Mouse (Mus musculus) urinary bladder, postnatal 4 days (tissue): ENCODE results near the gene Dph5.

ENCODE experiments used
- DNase-seq, 2 experiments: peaks; one replicate each; pipeline ENCODE4 v3.0.0; 2021 to 2022; ENCODE audit warnings: low spot score in 2 of 2

The Dph5 gene

DNA sequence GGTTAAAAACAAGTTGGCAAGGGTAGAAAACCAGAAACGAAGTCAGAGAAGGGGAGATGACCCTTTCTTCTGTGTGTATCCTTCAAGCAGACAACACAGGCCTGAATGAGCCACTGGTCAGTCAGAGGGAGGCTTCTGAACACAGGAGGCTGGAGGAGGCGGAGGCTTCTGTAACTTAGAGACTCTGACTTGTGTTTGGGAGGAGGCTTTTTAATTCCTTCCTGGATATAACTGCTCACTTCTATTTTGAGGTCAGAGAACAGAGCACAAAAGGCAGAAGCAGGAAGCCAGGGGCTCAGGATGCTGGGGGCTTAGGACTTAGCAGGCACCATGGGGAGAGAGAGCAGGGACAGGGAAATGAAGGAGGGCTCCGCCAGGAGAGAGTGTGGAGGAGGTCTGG lies 63.6 kb downstream of the Dph5 start:
- DNase-seq, result no peak

DNA sequence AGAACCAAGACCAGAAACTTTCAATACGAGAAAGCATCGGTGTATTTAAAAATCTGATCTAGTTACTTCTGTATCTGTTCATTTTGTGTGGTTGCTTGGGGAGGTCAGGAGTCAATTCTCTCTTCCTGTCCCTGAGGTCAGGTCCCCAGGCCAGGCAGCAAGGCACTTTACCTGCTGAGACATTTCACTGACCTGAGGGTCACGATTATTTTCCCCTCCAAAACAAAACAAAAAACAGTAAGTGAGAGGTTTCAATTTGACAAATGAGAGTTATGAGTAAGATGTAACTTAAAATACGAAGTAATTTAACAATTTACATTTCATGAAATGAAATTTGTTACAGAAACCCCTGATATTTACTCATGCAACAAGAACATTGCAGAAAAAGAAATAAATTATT lies 64.7 kb downstream of the Dph5 start:
- no peak for DNase-seq

DNA sequence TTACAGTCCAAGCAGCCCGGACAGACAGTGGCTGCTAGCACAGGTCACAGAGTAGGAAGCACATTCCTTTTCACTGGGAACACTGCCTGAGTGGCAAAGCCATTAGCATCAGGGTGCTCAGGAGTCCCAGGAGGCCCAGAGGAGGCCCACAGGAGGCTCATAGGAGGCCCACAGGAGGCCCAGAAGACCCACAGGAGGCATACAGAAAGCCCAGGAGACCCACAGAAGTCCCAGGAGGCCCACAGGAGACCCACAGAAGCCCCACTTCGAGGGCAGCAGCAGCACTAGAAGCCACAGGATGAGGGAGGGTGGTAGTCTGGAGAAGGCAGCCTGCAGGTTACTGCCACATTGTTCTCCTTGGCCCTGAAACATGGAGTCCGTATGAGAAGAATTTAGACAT lies 65.5 kb downstream of the Dph5 start:
- DNase-seq, result no peak

GRCm38 (mm10) chr3:115957223-115957622 lies 69.6 kb downstream of the Dph5 start:
- no peak for DNase-seq

DNA sequence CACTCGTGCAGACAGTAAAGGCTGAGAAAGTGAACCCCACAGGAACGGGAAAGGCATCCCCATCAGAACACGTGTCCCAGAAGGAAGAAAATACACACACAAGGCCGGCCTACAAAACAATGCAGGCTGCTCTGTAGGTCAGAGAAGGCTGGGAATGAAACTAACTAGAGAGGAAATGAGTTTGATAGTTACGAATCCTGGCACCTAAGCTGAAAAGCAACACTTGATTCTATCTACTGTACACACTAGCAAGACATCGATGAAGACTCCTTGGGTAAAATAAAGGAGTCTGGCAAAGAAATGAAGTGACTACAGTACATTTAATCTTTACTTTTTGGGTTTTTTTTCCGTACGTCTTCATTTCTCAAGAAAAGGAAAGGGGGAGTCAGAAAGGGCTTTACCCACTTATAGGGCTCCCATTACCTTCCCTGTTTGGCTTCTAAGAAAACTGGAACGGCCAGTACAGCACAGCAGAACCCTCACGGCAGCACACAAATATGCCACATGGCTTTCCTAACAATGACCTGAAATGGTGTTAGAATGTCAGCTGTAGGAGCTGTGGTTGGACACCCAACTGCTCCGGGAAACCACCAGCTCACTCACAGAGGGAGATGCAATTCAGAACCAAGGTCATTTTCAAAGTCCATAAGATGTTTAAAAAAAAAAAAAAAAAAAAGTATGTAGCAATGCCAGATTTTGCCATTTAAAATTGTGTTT lies 73.8 kb downstream of the Dph5 start:
- no peak for DNase-seq

GRCm38 (mm10) chr3:115962028-115962415 lies 74.4 kb downstream of the Dph5 start:
- DNase-seq, result no peak

- DNase-seq, result no peak
Measured at GRCm38 (mm10) chr3:115963597-115963996, 76.0 kb downstream of the Dph5 start.

GRCm38 (mm10) chr3:115964071-115964470 lies 76.4 kb downstream of the Dph5 start:
- DNase-seq, result no peak

GRCm38 (mm10) chr3:115968745-115969530 lies 81.3 kb downstream of the Dph5 start:
- DNase-seq, result no peak

DNA sequence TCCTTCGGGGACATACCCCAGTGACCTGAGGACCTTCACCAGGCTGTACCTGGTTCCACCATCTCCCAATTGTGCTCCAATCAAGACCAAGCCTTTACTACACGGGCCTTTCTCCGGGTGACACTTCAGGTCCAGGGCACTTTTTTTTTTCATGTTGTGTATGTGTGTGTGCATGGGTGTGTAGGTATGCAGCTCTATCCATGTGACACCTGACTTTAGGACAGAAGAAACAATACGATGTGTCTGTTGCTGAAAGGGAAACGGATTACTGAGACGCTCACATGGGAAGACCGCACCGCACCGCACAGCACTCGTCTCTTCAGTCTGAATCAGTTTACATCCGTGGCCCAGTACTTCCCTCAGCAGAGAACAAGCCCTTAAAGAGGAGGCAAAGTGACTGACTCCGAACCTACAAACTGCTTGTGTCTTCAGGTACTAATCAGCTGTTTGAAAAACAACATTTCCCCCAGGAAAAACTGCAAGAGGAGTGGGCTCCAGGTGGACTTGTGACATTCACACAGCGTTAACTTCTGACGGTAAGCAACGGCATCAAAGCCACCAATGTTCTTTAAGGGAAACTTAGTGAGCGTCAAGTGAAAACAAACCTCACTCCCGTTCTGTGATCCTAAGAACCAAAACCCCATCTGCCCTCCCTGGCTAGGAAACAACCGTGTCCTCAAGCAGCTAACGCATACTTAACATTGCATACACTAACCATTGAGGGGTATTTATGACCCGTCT lies 83.6 kb downstream of the Dph5 start:
- no peak for DNase-seq

- no peak for DNase-seq
Measured at GRCm38 (mm10) chr3:115971891-115972646, 84.4 kb downstream of the Dph5 start.

- DNase-seq, result no peak
Measured at GRCm38 (mm10) chr3:115974228-115974627, 86.6 kb downstream of the Dph5 start.

GRCm38 (mm10) chr3:115974995-115975394 lies 87.4 kb downstream of the Dph5 start:
- DNase-seq, result no peak

DNA sequence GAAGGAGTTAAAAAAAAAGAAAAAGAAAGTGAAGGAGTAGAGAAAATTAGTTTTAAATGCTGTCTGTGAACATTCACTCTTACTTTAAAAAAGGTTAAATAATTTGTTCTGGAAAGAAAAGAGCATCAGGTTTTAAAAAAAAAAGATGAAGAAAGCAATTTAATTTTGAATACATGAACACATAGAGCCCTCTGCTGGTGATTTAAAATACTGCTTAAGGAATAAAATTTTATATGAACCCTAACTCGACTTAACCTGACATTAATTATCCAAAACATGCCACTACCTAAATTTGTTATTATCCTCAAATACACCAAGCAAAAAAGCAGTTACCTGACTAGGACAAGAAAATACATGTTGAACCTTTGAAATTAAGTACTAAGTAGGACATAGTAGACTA lies 91.4 kb downstream of the Dph5 start:
- no peak for DNase-seq

GRCm38 (mm10) chr3:115983217-115983616 lies 95.6 kb downstream of the Dph5 start:
- no peak for DNase-seq
